Mouse (Mus musculus): Measurements from ENCODE around the gene Eprs. TPM values are rescaled to one million over a fixed set of nuclear protein-coding genes. Genes with fewer than 3 reads are reported as not detected.

The Eprs gene
- total and polyA plus RNA-seq, 3 experiments, result 208 to 234 (median 223) TPM

DNA sequence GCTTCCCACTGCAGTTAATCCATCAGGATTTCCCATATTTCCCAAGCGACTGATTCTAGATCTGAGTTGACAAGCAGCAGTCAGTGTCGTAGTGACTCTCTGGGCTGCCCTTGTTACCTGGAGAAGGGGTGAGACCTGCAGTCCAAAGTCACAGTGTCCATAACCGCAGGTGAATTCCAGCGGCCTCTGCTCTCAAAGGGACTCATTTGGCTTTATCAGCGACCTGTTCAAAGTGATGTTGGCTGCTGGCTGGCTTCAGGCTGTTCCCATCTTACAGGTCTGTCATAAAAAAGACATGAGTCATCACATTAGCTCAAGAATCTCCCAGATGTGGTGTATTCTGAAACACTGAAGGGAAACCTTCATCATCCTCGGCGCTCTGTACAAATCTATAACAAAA is 86.1 kb downstream of the Eprs start:
- in situ Hi-C loops (cut with MboI; ENCODE audit: low pct_ligation_motif_present, low pct_unique_long_range_greater_than_20kb, low sequenced_read_pairs) (no loop called here), dilution Hi-C loops (cut with MboI; ENCODE audit: extremely low pct_ligation_motif_present, extremely low pct_unique_long_range_greater_than_20kb, low sequenced_read_pairs) (no loop called here)
- DNase-seq (ENCODE audit: extremely low read depth), result no peak
- Histone ChIP-seq H3K4me1 (ENCODE audit: control insufficient read depth in 1 of 2, insufficient read depth in 2 of 2) (0 out of 4 replicates have a peak, but pooled peaks cover 0 to 2% of the 10 kb centered on the region in 2 experiments), H3K4me2 (ENCODE audit: insufficient read depth, low read depth, poor library complexity, severe bottlenecking) (no peak overlapping the region), H3K27me3 (replicated peaks) (no peaks in the 10 kb centered on the region), H3K9ac (ENCODE audit: insufficient read depth, low read depth) (no peak overlapping the region), H3K36me3 (replicated peaks in 1 of 2; ENCODE audit: control insufficient read depth in 1 of 2, insufficient read depth in 1 of 2, low read length in 1 of 2) (no peaks in the 10 kb centered on the region), H3K9me3 (replicated peaks; ENCODE audit: low read length) (no peaks in the 10 kb centered on the region), H3K27ac (ENCODE audit: insufficient read depth, low read depth) (no peak overlapping the region), H3K4me3 (replicated peaks in 1 of 3; ENCODE audit: low read depth in 2 of 3, low read length in 2 of 3, poor library complexity in 1 of 3) (no peak overlapping the region), H3K79me2 (replicated peaks; ENCODE audit: control insufficient read depth, extremely low read depth, insufficient read depth, poor library complexity, severe bottlenecking) (no peaks in the 10 kb centered on the region)
- no peak for TF ChIP-seq POLR2AphosphoS2 (IDR thresholded peaks at IDR 0.05; ENCODE audit: low read depth, low read length)
- TF ChIP-seq BHLHE40 (IDR thresholded peaks at IDR 0.05; ENCODE audit: low read depth, low read length), result no peak
- TF ChIP-seq SIN3A (IDR thresholded peaks at IDR 0.05; ENCODE audit: low read length), result no peak
- TF ChIP-seq ZC3H11A (IDR thresholded peaks at IDR 0.05; ENCODE audit: low read depth, low read length), result no peak
- TF ChIP-seq MAZ (IDR thresholded peaks at IDR 0.05; ENCODE audit: low read depth, low read length), result no peak
- no peak for TF ChIP-seq JUND (conservative IDR thresholded peaks at IDR 0.05; ENCODE audit: low read depth, low read length)
- TF ChIP-seq MAX (IDR thresholded peaks at IDR 0.05; ENCODE audit: low read length), result no peak
- no peak for TF ChIP-seq SMC3 (IDR thresholded peaks at IDR 0.05; ENCODE audit: low read depth, low read length)
- no peak for TF ChIP-seq MEF2A (IDR thresholded peaks at IDR 0.05; ENCODE audit: borderline replicate concordance, low read depth, low read length)
- no peak for TF ChIP-seq NRF1 (IDR thresholded peaks at IDR 0.05; ENCODE audit: low read depth, low read length)
- no peak for TF ChIP-seq CHD1 (IDR thresholded peaks at IDR 0.05; ENCODE audit: low read depth, low read length)
- TF ChIP-seq CHD2 (IDR thresholded peaks at IDR 0.05; ENCODE audit: low read length), result no peak
- TF ChIP-seq MAFK (IDR thresholded peaks at IDR 0.05; ENCODE audit: insufficient replicate concordance, low read length), result no peak
- no peak for TF ChIP-seq EP300 (IDR thresholded peaks at IDR 0.05; ENCODE audit: low read length)
- TF ChIP-seq USF1 (IDR thresholded peaks at IDR 0.05; ENCODE audit: low read depth, low read length), result no peak

DNA sequence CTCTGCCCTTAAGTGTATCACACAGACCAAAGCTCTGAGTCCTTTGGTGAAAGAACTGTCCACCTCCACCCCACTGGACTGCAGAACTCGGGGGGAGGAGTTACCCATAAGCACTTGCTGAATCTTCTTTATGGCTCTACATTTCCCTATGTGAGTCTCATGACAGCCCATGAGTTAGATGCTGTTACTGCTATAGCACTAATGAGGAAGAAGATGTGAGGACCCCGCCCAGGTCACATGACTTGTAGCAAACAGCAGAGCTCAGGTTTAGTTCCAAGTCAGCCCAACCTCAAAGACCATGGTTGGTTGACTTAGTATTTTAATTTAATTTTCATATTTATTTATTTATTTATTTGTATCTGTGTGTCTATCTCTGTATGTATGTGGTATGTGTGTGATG is 86.9 kb downstream of the Eprs start:
- DNase-seq (ENCODE audit: extremely low read depth), result no peak
- H3K4me3 ChIP-seq (replicated peaks in 1 of 3; ENCODE audit: low read depth in 2 of 3, low read length in 2 of 3, poor library complexity in 1 of 3), result no peak overlapping the region
- no peak for TF ChIP-seq RCOR1 (conservative IDR thresholded peaks at IDR 0.05; ENCODE audit: low read depth, low read length)
- TF ChIP-seq ZMIZ1 (IDR thresholded peaks at IDR 0.05; ENCODE audit: low read depth, low read length), result no peak
- no peak for TF ChIP-seq JUN (IDR thresholded peaks at IDR 0.05; ENCODE audit: insufficient read depth, low read depth, low read length)
- no peak for TF ChIP-seq TCF12 (IDR thresholded peaks at IDR 0.05; ENCODE audit: low read depth, low read length)
- no peak for TF ChIP-seq EP300 (IDR thresholded peaks at IDR 0.05; ENCODE audit: low read length)
- TF ChIP-seq POLR2AphosphoS2 (IDR thresholded peaks at IDR 0.05; ENCODE audit: low read depth, low read length), result no peak
- no peak for TF ChIP-seq E2F4 (IDR thresholded peaks at IDR 0.05; ENCODE audit: insufficient replicate concordance, low read depth, low read length)
- TF ChIP-seq ZNF384 (IDR thresholded peaks at IDR 0.05; ENCODE audit: low read depth, low read length), result no peak
- no peak for TF ChIP-seq MYC (IDR thresholded peaks at IDR 0.05; ENCODE audit: low read depth, low read length)
- no peak for TF ChIP-seq USF2 (conservative IDR thresholded peaks at IDR 0.05; ENCODE audit: low read depth, low read length)
- no peak for TF ChIP-seq USF1 (IDR thresholded peaks at IDR 0.05; ENCODE audit: low read depth, low read length)
- TF ChIP-seq ZKSCAN1 (IDR thresholded peaks at IDR 0.05; ENCODE audit: borderline replicate concordance, low read depth, low read length), result no peak
- TF ChIP-seq UBTF (IDR thresholded peaks at IDR 0.05; ENCODE audit: low read depth, low read length), result no peak
- in situ Hi-C loops (cut with MboI; ENCODE audit: low pct_ligation_motif_present, low pct_unique_long_range_greater_than_20kb, low sequenced_read_pairs) (no loop called here), dilution Hi-C loops (cut with MboI; ENCODE audit: extremely low pct_ligation_motif_present, extremely low pct_unique_long_range_greater_than_20kb, low sequenced_read_pairs) (no loop called here)
- H3K9me3 ChIP-seq (replicated peaks; ENCODE audit: low read length), result no peaks in the 10 kb centered on the region
- H3K27me3 ChIP-seq (replicated peaks), result no peaks in the 10 kb centered on the region
- no peaks in the 10 kb centered on the region for H3K36me3 ChIP-seq (replicated peaks in 1 of 2; ENCODE audit: control insufficient read depth in 1 of 2, insufficient read depth in 1 of 2, low read length in 1 of 2)
- H3K79me2 ChIP-seq (replicated peaks; ENCODE audit: control insufficient read depth, extremely low read depth, insufficient read depth, poor library complexity, severe bottlenecking), result no peaks in the 10 kb centered on the region
- 0 out of 4 replicates have a peak, but pooled peaks cover 0 to 2% of the 10 kb centered on the region in 2 experiments for H3K4me1 ChIP-seq (ENCODE audit: control insufficient read depth in 1 of 2, insufficient read depth in 2 of 2)
- no peak overlapping the region for H3K9ac ChIP-seq (ENCODE audit: insufficient read depth, low read depth)
- no peak overlapping the region for H3K4me2 ChIP-seq (ENCODE audit: insufficient read depth, low read depth, poor library complexity, severe bottlenecking)
- no peak overlapping the region for H3K27ac ChIP-seq (ENCODE audit: insufficient read depth, low read depth)
